Mouse (Mus musculus): ENCODE data around the gene Cd207. TPM values are rescaled to one million over a fixed set of nuclear protein-coding genes. Genes with fewer than 3 reads are reported as not detected.

The Cd207 gene
- not detected in 2 replicates for polyA plus RNA-seq (2012)

DNA sequence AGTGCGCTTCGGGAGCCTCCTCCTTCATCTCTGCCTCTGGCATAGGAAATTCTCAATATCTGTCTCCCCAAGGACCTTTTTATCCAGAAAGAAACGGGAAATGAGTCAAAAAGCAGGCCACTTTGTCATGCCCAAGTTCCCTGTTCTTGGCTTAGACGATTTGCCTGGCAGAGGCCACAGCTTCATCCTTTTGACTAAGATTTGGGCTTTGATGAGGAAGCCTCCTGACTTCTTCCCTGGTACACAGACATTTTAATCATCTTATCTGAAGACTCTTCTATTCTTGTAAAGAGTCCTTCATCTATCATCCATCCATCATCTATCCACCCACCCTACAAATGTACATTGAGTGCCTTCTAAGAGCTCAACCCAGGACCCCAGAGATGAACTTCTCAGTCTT, at the start of gene Cd207:
Gene Cd207, minus strand, starts transcription at position 101 of the 400 bp plus-strand sequence.

DNA sequence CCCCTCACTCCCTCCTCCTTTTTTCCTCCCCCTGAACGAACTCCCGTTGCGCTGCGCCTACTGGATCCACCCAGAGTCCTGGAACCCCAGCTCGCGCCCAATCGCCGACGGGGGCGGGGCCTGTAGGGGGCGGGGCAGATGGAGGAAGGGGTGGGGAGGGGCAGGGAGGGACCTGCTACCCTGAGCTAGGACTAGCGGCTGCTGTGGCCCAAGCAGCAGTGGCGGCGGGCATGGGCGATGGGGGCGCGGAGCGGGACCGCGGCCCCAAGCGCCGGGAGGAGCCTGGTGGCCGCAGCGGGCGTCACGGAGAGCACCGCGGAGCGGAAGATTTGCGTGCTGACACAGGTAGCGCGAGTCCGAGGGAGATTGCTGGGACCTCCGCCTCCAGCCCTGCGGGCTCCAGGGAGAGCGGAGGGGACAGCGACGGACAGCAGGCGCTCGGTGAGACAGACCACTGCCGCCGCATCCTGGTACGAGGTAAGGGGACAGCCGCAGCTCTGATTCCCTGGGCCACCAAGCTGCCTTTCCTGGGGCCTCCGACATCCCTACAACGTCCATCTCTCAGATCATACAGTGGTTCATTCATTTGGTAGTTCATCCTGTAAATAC, 33.5 kb upstream of the Cd207 start, which contains the start of gene Vax2:
Gene Vax2, plus strand, starts transcription at position 198 of the 609 bp plus-strand sequence.

DNA sequence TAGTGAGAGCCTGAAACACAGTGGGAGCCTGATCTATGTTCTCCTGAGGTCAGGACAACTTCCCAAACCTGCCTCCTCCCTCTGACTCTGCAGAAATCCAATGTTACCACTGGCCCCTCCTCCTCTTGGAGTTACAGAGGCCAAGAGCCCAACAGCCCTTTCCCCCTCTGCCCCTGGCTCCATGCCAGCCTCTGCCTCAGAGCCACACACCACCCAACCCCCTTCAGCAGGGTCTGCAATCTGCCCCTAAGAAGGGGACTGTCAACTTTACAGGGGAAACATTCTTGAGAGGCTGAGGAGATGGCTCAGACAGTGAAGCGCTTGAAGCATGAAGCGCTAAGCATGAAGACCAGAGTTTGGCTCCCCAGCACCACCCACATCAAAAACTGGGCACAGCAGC, 21.6 kb downstream of the Cd207 start, which contains the start of gene Clec4f:
Gene Clec4f, minus strand, starts transcription at position 101 of the 400 bp plus-strand sequence.

Other genes with a start within 250 kb of the Cd207 start
- gene Tet3, start 218.8 kb downstream of the Cd207 start, polyA plus RNA-seq (2012), result 39.0 and 49.7 TPM in 2 replicates
- 18.6 and 20.8 TPM in 2 replicates for gene Dguok, start 170.9 kb downstream of the Cd207 start, polyA plus RNA-seq (2012)
- gene Actg2, start 141.6 kb downstream of the Cd207 start, polyA plus RNA-seq (2012), result not detected in 2 replicates
- gene Stambp, start 105.1 kb downstream of the Cd207 start, polyA plus RNA-seq (2012), result 2.0 and 2.2 TPM in 2 replicates
- not detected in 2 replicates for gene Clec4f, start 21.7 kb downstream of the Cd207 start, polyA plus RNA-seq (2012)
- not detected in 2 replicates for gene Vax2, start 33.4 kb upstream of the Cd207 start, polyA plus RNA-seq (2012)
- not detected in 2 replicates for gene Atp6v1b1, start 65.1 kb upstream of the Cd207 start, polyA plus RNA-seq (2012)
- gene Ankrd53, start 84.8 kb upstream of the Cd207 start, polyA plus RNA-seq (2012), result not detected in 2 replicates
- 43.6 and 45.3 TPM in 2 replicates for gene Tex261, start 98.0 kb upstream of the Cd207 start, polyA plus RNA-seq (2012)
- gene Nagk, start 117.1 kb upstream of the Cd207 start, polyA plus RNA-seq (2012), result 7.6 and 8.4 TPM in 2 replicates
- gene Paip2b, start 153.9 kb upstream of the Cd207 start, polyA plus RNA-seq (2012), result 14.8 and 21.6 TPM in 2 replicates
- 11.2 and 11.8 TPM in 2 replicates for gene Zfp638, start 189.3 kb upstream of the Cd207 start, polyA plus RNA-seq (2012)